Mouse (Mus musculus): ENCODE data around the gene Alk. TPM values are rescaled to one million over a fixed set of nuclear protein-coding genes. Genes with fewer than 3 reads are reported as not detected.

The Alk gene
- total and polyA plus RNA-seq, 3 experiments: not detected

- Histone ChIP-seq H3K79me2 (ENCODE audit: control insufficient read depth, insufficient read depth, low read length, poor library complexity) (no peaks in the 10 kb centered on the region), H3K27ac (ENCODE audit: control insufficient read depth, low read depth, low read length) (no peak overlapping the region), H3K27me3 (ENCODE audit: control insufficient read depth in 1 of 2, insufficient read depth in 2 of 2, low read length in 2 of 2) (no peaks in the 10 kb centered on the region), H3K36me3 (ENCODE audit: control insufficient read depth in 1 of 2, insufficient read depth in 2 of 2, low read length in 2 of 2) (no peaks in the 10 kb centered on the region), H3K9me3 (replicated peaks; ENCODE audit: insufficient read depth, low read length) (no peaks in the 10 kb centered on the region), H3K4me1 (ENCODE audit: control insufficient read depth in 1 of 2, insufficient read depth in 2 of 2, low read length in 2 of 2) (no peaks in the 10 kb centered on the region), H3K9ac (ENCODE audit: control insufficient read depth, low read depth, low read length, poor library complexity, severe bottlenecking) (no peak overlapping the region), H3K4me3 (ENCODE audit: control insufficient read depth in 1 of 2, insufficient read depth in 1 of 2, low read depth in 2 of 2, low read length in 2 of 2) (no peak overlapping the region)
- no peak for TF ChIP-seq POLR2AphosphoS2 (IDR thresholded peaks at IDR 0.05; ENCODE audit: low read length)
- TF ChIP-seq MYC (IDR thresholded peaks at IDR 0.05; ENCODE audit: low read depth, low read length): no peak
- DNase-seq (ENCODE audit: low read depth, low spot score): no peak
Measured at GRCm38 (mm10) chr17:71867892-71868291, 736.5 kb downstream of the Alk start.

- Histone ChIP-seq H3K36me3 (ENCODE audit: control insufficient read depth in 1 of 2, insufficient read depth in 2 of 2, low read length in 2 of 2) (no peaks in the 10 kb centered on the region), H3K27me3 (ENCODE audit: control insufficient read depth in 1 of 2, insufficient read depth in 2 of 2, low read length in 2 of 2) (no peaks in the 10 kb centered on the region), H3K9me3 (replicated peaks; ENCODE audit: insufficient read depth, low read length) (no peaks in the 10 kb centered on the region), H3K79me2 (ENCODE audit: control insufficient read depth, insufficient read depth, low read length, poor library complexity) (no peaks in the 10 kb centered on the region), H3K27ac (ENCODE audit: control insufficient read depth, low read depth, low read length) (no peak overlapping the region), H3K4me1 (ENCODE audit: control insufficient read depth in 1 of 2, insufficient read depth in 2 of 2, low read length in 2 of 2) (no peaks in the 10 kb centered on the region), H3K9ac (ENCODE audit: control insufficient read depth, low read depth, low read length, poor library complexity, severe bottlenecking) (no peak overlapping the region), H3K4me3 (ENCODE audit: control insufficient read depth in 1 of 2, insufficient read depth in 1 of 2, low read depth in 2 of 2, low read length in 2 of 2) (no peak overlapping the region)
- TF ChIP-seq MXI1 (IDR thresholded peaks at IDR 0.05; ENCODE audit: low read depth, low read length) (no peak), POLR2AphosphoS2 (IDR thresholded peaks at IDR 0.05; ENCODE audit: low read length) (no peak), ETS1 (IDR thresholded peaks at IDR 0.05; ENCODE audit: low read depth, low read length) (no peak), TCF12 (IDR thresholded peaks at IDR 0.05; ENCODE audit: low read depth, low read length) (no peak), ZKSCAN1 (IDR thresholded peaks at IDR 0.05; ENCODE audit: low read depth, low read length) (no peak), SIN3A (IDR thresholded peaks at IDR 0.05; ENCODE audit: low read length) (no peak), USF1 (IDR thresholded peaks at IDR 0.05; ENCODE audit: low read depth, low read length) (no peak), EP300 (IDR thresholded peaks at IDR 0.05; ENCODE audit: low read depth in 1 of 2, low read length in 2 of 2) (no peak), RCOR1 (IDR thresholded peaks at IDR 0.05; ENCODE audit: low read depth, low read length) (no peak), MAX (IDR thresholded peaks at IDR 0.05; ENCODE audit: low read length) (no peak), BHLHE40 (IDR thresholded peaks at IDR 0.05; ENCODE audit: borderline replicate concordance, low read depth, low read length) (no peak), CTCF (IDR thresholded peaks at IDR 0.05 in 2 of 3, conservative IDR thresholded peaks at IDR 0.05 in 1 of 3; ENCODE audit: control insufficient read depth in 1 of 3, insufficient read depth in 1 of 3, low read depth in 2 of 3, low read length in 3 of 3, poor library complexity in 1 of 3, severe bottlenecking in 1 of 3) (no peak), MYB (IDR thresholded peaks at IDR 0.05; ENCODE audit: low read depth, low read length) (no peak), ZMIZ1 (IDR thresholded peaks at IDR 0.05; ENCODE audit: low read depth, low read length) (no peak), SMC3 (IDR thresholded peaks at IDR 0.05; ENCODE audit: low read depth, low read length) (no peak), MEF2A (IDR thresholded peaks at IDR 0.05; ENCODE audit: extremely low read depth, insufficient replicate concordance, low read depth, low read length, poor library complexity, severe bottlenecking) (no peak), ZC3H11A (IDR thresholded peaks at IDR 0.05; ENCODE audit: low read depth, low read length) (no peak), E2F4 (IDR thresholded peaks at IDR 0.05; ENCODE audit: borderline replicate concordance, low read depth, low read length) (no peak)
- DNase-seq (ENCODE audit: low read depth, low spot score): no peak
Measured at GRCm38 (mm10) chr17:71865437-71865836, 739.0 kb downstream of the Alk start.

Measured in MEL (cell line).